Mouse (Mus musculus) myocyte (in vitro differentiated cells): Measurements from ENCODE around the gene Abcc1.

Experiments
- CEBPB ChIP-seq: IDR thresholded peaks from 2 replicates; pipeline ENCODE4 v1.6.1; 2011; ENCODE audit warnings: mild to moderate bottlenecking, moderate library complexity; ENCODE audit not compliant: poor library complexity, insufficient read depth, severe bottlenecking
- E2F4 ChIP-seq: IDR thresholded peaks from one replicate; pipeline ENCODE4 v1.6.1; 2011; ENCODE audit warnings: mild to moderate bottlenecking, control low read depth, moderate library complexity; ENCODE audit not compliant: insufficient read depth
- MAX ChIP-seq: IDR thresholded peaks from one replicate; pipeline ENCODE4 v1.6.1; 2011; ENCODE audit warnings: low read depth, mild to moderate bottlenecking, control low read depth
- MYOD1 ChIP-seq, 3 experiments: IDR thresholded peaks; one replicate each; pipeline ENCODE4 v1.6.1; 2011; ENCODE audit warnings: control low read depth in 2 of 3, low read depth in 2 of 3, mild to moderate bottlenecking in 2 of 3, moderate library complexity in 1 of 3; ENCODE audit not compliant: insufficient read length in 2 of 3, control insufficient read depth in 1 of 3
- MYOG ChIP-seq, 3 experiments: IDR thresholded peaks; one replicate each; pipeline ENCODE4 v1.6.1; 2011; ENCODE audit warnings: control low read depth in 2 of 3, low read depth in 2 of 3, mild to moderate bottlenecking in 2 of 3; ENCODE audit not compliant: insufficient read length in 2 of 3, control insufficient read depth in 1 of 3, insufficient read depth in 1 of 3
- POLR2A ChIP-seq: IDR thresholded peaks from one replicate; pipeline ENCODE4 v1.6.1; 2011; ENCODE audit warnings: low read depth, mild to moderate bottlenecking, control low read depth, moderate library complexity; ENCODE audit not compliant: insufficient read length
- POLR2AphosphoS2 ChIP-seq: IDR thresholded peaks from one replicate; pipeline ENCODE4 v1.6.1; 2011; ENCODE audit warnings: low read depth, control low read depth; ENCODE audit not compliant: insufficient read length
- TCF12 ChIP-seq: IDR thresholded peaks from one replicate; pipeline ENCODE4 v1.6.1; 2011; ENCODE audit warnings: mild to moderate bottlenecking, control low read depth; ENCODE audit not compliant: poor library complexity, insufficient read depth, severe bottlenecking
- USF1 ChIP-seq: IDR thresholded peaks from one replicate; pipeline ENCODE4 v1.6.1; 2011; ENCODE audit warnings: low read depth, mild to moderate bottlenecking, control low read depth, moderate library complexity

DNA sequence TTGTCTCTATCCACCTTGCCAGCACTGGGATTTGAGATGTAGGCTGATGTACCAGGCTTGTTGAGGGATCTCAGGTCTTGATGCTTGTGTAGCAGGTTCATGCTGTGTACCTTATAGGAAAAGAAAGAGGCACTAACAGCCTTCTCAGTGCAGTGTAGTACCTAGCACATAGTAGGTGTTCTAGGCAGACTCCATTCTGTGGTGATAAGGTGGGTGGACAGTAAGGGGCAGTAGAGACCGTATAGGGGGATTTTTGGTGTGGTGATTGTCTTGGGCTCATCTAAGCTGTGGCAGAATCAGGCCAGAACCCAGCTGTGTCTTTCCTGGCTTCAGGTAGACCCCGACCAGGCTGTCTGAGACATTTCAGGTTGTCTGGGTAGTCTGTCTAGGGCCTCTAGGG is 15.0 kb downstream of the Abcc1 start:
- TF ChIP-seq CEBPB, result no peak
- TF ChIP-seq POLR2A, result no peak
- no peak for TF ChIP-seq USF1
- no peak for TF ChIP-seq MAX
- TF ChIP-seq MYOG (IDR thresholded peaks at IDR 0.05; ENCODE audit: control insufficient read depth in 1 of 3, insufficient read depth in 1 of 3, insufficient read length in 2 of 3, low read depth in 2 of 3), result no peak
- TF ChIP-seq E2F4, result no peak
- TF ChIP-seq TCF12, result no peak
- no peak for TF ChIP-seq MYOD1 (IDR thresholded peaks at IDR 0.05; ENCODE audit: control insufficient read depth in 1 of 3, insufficient read length in 2 of 3, low read depth in 2 of 3)
- no peak for TF ChIP-seq POLR2AphosphoS2
